Mouse (Mus musculus) mouse embryonic stem cell (cell line): ENCODE measurements around the gene Il34.

Experiments
- in situ Hi-C, 2 experiments: fragments of 300-500 bp; cut with MboI; formaldehyde crosslinking; loops; 1 replicate in 1 of 2; 3 replicates in 1 of 2; pipeline ENCODE4 v1.14.3; 2019 to 2020; ENCODE audit warnings: low sequenced_read_pairs in 2 of 2, low pct_unique_long_range_greater_than_20kb in 1 of 2, mixed read lengths in 1 of 2; ENCODE audit not compliant: unreplicated experiment in 1 of 2

Il34 gene

GRCm38 (mm10) chr8:110805669-110806068 lies at the start of gene Il34:
Il34 (minus strand) TSS chr8:110805924.
- in situ Hi-C loops, result no loop called here

- in situ Hi-C loops, result no loop called here
These were observed 45.5 kb upstream of the Il34 start for GRCm38 (mm10) chr8:110851186-110851585.

GRCm38 (mm10) chr8:110847645-110848495 lies 42.1 kb upstream of the Il34 start:
- in situ Hi-C loops, result loop anchor here (10.0 to 25.0 kb wide), 2 partner anchors 439 to 447 kb away; no protein-coding TSS in a partner anchor

GRCm38 (mm10) chr8:110847171-110847549 lies 41.4 kb upstream of the Il34 start:
- in situ Hi-C loops, result loop anchor here (10.0 to 25.0 kb wide), 2 partner anchors 440 to 448 kb away; no protein-coding TSS in a partner anchor

- in situ Hi-C loops, result loop anchor here (10.0 to 25.0 kb wide), 2 partner anchors 441 to 448 kb away; no protein-coding TSS in a partner anchor
These were observed 40.9 kb upstream of the Il34 start, which contains the start of the genes Cog4 and Sf3b3 for GRCm38 (mm10) chr8:110846405-110847170. Cog4 (plus strand) TSS chr8:110846600. Sf3b3 (minus strand) TSS chr8:110846787.

- in situ Hi-C loops, result loop anchor here (10.0 to 25.0 kb wide), 2 partner anchors 441 to 449 kb away; no protein-coding TSS in a partner anchor
These were observed 40.2 kb upstream of the Il34 start for GRCm38 (mm10) chr8:110845821-110846404.

GRCm38 (mm10) chr8:110844941-110845340 lies 39.2 kb upstream of the Il34 start:
- in situ Hi-C loops, result loop anchor here (5.0 to 25.0 kb wide), 4 partner anchors 142 to 450 kb away; no protein-coding TSS in a partner anchor

GRCm38 (mm10) chr8:110843207-110843606 lies 37.5 kb upstream of the Il34 start:
- in situ Hi-C loops, result loop anchor here (5.0 to 25.0 kb wide), 4 partner anchors 144 to 452 kb away; no protein-coding TSS in a partner anchor

GRCm38 (mm10) chr8:110842012-110842574 lies 36.4 kb upstream of the Il34 start:
- in situ Hi-C loops, result loop anchor here (5.0 to 25.0 kb wide), 4 partner anchors 145 to 453 kb away; no protein-coding TSS in a partner anchor

GRCm38 (mm10) chr8:110831956-110832355 lies 26.2 kb upstream of the Il34 start:
- in situ Hi-C loops, result loop anchor here in 1 of 2 experiments (10.0 to 25.0 kb wide), 2 partner anchors 153 to 455 kb away; no protein-coding TSS in a partner anchor

GRCm38 (mm10) chr8:110828511-110828910 lies 22.8 kb upstream of the Il34 start:
- in situ Hi-C loops, result loop anchor here in 1 of 2 experiments (25.0 kb wide), 1 partner anchor 459 kb away; no protein-coding TSS in a partner anchor

GRCm38 (mm10) chr8:110824861-110825260 lies 19.1 kb upstream of the Il34 start:
- in situ Hi-C loops, result loop anchor here in 1 of 2 experiments (25.0 kb wide), 1 partner anchor 462 kb away; no protein-coding TSS in a partner anchor

- in situ Hi-C loops, result no loop called here
These were observed 16.2 kb upstream of the Il34 start for GRCm38 (mm10) chr8:110821960-110822359.

GRCm38 (mm10) chr8:110820257-110820656 lies 14.5 kb upstream of the Il34 start:
- in situ Hi-C loops, result no loop called here

GRCm38 (mm10) chr8:110818593-110818992 lies 12.9 kb upstream of the Il34 start:
- in situ Hi-C loops, result loop anchor here (10.0 kb wide), 1 partner anchor 226 kb away; no protein-coding TSS in a partner anchor

- in situ Hi-C loops, result loop anchor here (10.0 kb wide), 1 partner anchor 228 kb away; no protein-coding TSS in a partner anchor
These were observed 11.3 kb upstream of the Il34 start for GRCm38 (mm10) chr8:110816990-110817389.

GRCm38 (mm10) chr8:110815308-110815707 lies 9.6 kb upstream of the Il34 start:
- in situ Hi-C loops, result loop anchor here (10.0 kb wide), 1 partner anchor 229 kb away; no protein-coding TSS in a partner anchor
